Mouse (Mus musculus) small intestine, adult 2 months (tissue): ENCODE measurements around the gene Mpp4.

Experiments used
- CTCF ChIP-seq: fragments of 200-500 bp; IDR thresholded peaks from 2 replicates; pipeline ENCODE4 v1.5.1; 2012; ENCODE audit warnings: low read depth, mild to moderate bottlenecking, control low read depth, inconsistent platforms, low read length, moderate library complexity, mixed read lengths; ENCODE audit not compliant: insufficient replicate concordance, insufficient read length; ENCODE audit errors: extremely low read depth
- POLR2A ChIP-seq: fragments of 200-500 bp; IDR thresholded peaks from 2 replicates; pipeline ENCODE4 v1.6.1; 2012; ENCODE audit warnings: low read depth, mild to moderate bottlenecking, control low read depth, inconsistent platforms, low read length, moderate library complexity

GRCm38 (mm10) chr1:59168556-59168955, 5.4 kb upstream of the Mpp4 start:
- TF ChIP-seq CTCF, result no peak
- no peak for TF ChIP-seq POLR2A
